Mouse (Mus musculus) intestine, embryonic 14.5 days (tissue): Measurements from ENCODE around the gene Mtm1. TPM values are rescaled to one million over a fixed set of nuclear protein-coding genes. Genes with fewer than 3 reads are reported as not detected.

Experiments used
- ATAC-seq: fragments of 200-750 bp; cut with Nextera tagmentation; replicated peaks from 2 replicates; pipeline ENCODE4 v1.8.0; 2017; ENCODE audit warnings: low read depth, moderate number of reproducible peaks, moderate TSS enrichment, moderate library complexity; ENCODE audit not compliant: low FRiP score, low TSS enrichment
- DNase-seq: peaks from one replicate; pipeline ENCODE4 v3.0.0-alpha.2; 2018; ENCODE audit warnings: low spot score
- H3K27ac ChIP-seq: fragments of 300-500 bp; sonication (generic); 2 replicates; pipeline ENCODE4 v1.5.1; 2014; ENCODE audit warnings: low read depth, mild to moderate bottlenecking, control low read depth
- H3K27me3 ChIP-seq: fragments of 300-500 bp; sonication (generic); replicated peaks from 2 replicates; pipeline ENCODE4 v1.6.1; 2014; ENCODE audit warnings: low read length, control low read depth; ENCODE audit not compliant: control insufficient read depth, insufficient read depth
- H3K36me3 ChIP-seq: fragments of 300-500 bp; sonication (generic); 2 replicates; pipeline ENCODE4 v1.6.1; 2014; ENCODE audit warnings: low read length, control low read depth; ENCODE audit not compliant: control insufficient read depth, insufficient read depth
- H3K4me1 ChIP-seq: fragments of 300-500 bp; sonication (generic); replicated peaks from 2 replicates; pipeline ENCODE4 v1.6.1; 2014; ENCODE audit warnings: low read length, control low read depth, mixed read lengths; ENCODE audit not compliant: control insufficient read depth, insufficient read depth
- H3K4me2 ChIP-seq: fragments of 300-500 bp; sonication (generic); 2 replicates; pipeline ENCODE4 v1.6.1; 2014; ENCODE audit warnings: low read length
- H3K4me3 ChIP-seq: fragments of 300-500 bp; sonication (generic); 2 replicates; pipeline ENCODE4 v1.5.1; 2014; ENCODE audit warnings: low read depth, low read length, control low read depth, mixed read lengths
- H3K9ac ChIP-seq: fragments of 300-500 bp; sonication (generic); 2 replicates; pipeline ENCODE4 v1.6.1; 2014; ENCODE audit warnings: mild to moderate bottlenecking, low read length
- H3K9me3 ChIP-seq: fragments of 300-500 bp; sonication (generic); 2 replicates; pipeline ENCODE4 v1.6.1; 2016; ENCODE audit warnings: low read length, control low read depth; ENCODE audit not compliant: control insufficient read depth
- WGBS: fragments of 180-500 bp; shearing (Covaris S2); extraction: QIAGEN DNeasy Blood & Tissue Kit; methylation state at CpG from one replicate; pipeline ENCODE4 v1.1.7; 2014; 5-methylcytosine and 5-hydroxymethylcytosine counted together
- polyA plus RNA-seq: library from polyadenylated mRNA; unstranded; fragments of >200 nt; fragmentation: Nextera tagmentation; extraction: Ambion mirVana; gene quantifications from 2 replicates; pipeline ENCODE4 v1.2.1, GENCODE M21; 2014

The Mtm1 gene
- polyA plus RNA-seq, 1 experiment from 2014 or later = 6.4 TPM

DNA sequence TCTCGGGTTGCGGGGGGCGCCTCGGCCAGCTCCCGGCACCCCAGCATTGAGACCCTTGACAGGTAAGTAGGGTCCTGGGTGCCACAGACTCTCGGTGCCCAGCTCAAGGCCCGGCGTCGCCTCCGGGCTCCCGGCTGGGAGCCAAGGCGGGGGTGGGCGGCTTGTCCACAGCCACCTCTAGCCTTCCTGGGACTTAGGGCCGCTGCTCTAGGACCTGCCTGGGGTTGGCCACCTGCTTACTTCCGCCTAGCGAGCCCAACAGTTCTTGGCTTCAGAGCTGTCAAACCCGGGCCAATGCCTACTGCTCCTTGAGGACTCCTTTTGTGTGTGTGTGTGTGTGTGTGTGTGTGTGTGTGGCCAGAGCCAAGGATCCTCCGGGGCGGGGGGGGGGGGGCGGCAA, 154.4 kb downstream of the Mtm1 start:
- 32% methylated on average over 9 of the region's 20 CpGs for WGBS
- peak; percentile 66 for DNase-seq
- H3K9me3 ChIP-seq = no peaks in the 10 kb centered on the region

More for the DNA sequence above, 154.4 kb downstream of the Mtm1 start:
- Histone ChIP-seq H3K27ac (peak overlapping the region; percentile 38; the same call in 1 of the 2 replicates), H3K4me3 (peak overlapping the region; percentile 47), H3K9ac (peak overlapping the region; percentile 52), H3K4me2 (peak overlapping the region; percentile 50), H3K36me3 (no peaks in the 10 kb centered on the region), H3K4me1 (no peaks in the 10 kb centered on the region), H3K27me3 (no peaks in the 10 kb centered on the region)
- ATAC-seq = peak; percentile 73

Other genes starting within 250 kb of the Mtm1 start
- 2.6 and 2.8 TPM in 2 replicates for gene Mamld1, start 160.5 kb upstream of the Mtm1 start, polyA plus RNA-seq
- gene Mtmr1, start 154.0 kb downstream of the Mtm1 start, polyA plus RNA-seq = 12.8 and 13.2 TPM in 2 replicates